Mouse (Mus musculus) left cerebral cortex, postnatal 14 days (tissue): ENCODE measurements around the gene Onecut1. TPM values are rescaled to one million over a fixed set of nuclear protein-coding genes. Genes with fewer than 3 reads are reported as not detected.

Source experiments
- DNase-seq, 2 experiments: peaks; one replicate each; pipeline ENCODE4 v3.0.0; 2021 to 2022; ENCODE audit warnings: low spot score in 2 of 2, mixed read lengths in 1 of 2
- intact Hi-C: fragments of 180-260 bp; cut with DNase I; formaldehyde crosslinking; loops from one replicate; pipeline ENCODE4 v1.15.1; 2025
- total RNA-seq, 2 experiments: library from RNA; stranded (reverse); gene quantifications; 2 replicates each; pipeline ENCODE4 v1.2.3; 2021

The Onecut1 gene
- total RNA-seq, 2 experiments from 2014 or later: 0.08 TPM; not detected in 1

DNA sequence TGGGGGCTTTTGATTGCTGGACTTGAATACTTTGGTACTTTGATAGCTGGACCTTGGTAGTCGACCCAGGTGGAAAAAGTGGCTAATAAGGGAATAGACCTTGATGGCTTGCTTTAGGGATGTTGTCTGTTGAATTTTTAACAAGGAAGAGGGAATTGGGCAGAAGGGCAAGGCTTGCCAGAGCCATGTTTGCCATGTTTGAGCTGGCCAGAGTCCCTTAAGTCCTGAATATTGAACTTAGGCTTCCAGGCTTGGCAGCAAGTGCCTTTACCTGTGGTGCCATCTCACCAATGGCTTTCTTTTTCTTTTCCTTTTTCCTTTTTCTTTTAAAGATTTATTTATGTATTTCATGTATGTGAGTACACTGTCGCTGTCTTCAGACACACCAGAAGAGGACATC is 38.4 kb downstream of the Onecut1 start:
- intact Hi-C loops: loop anchor here (10.0 kb wide), 1 partner anchor 375 kb away; no protein-coding TSS in a partner anchor
- no peak for DNase-seq

DNA sequence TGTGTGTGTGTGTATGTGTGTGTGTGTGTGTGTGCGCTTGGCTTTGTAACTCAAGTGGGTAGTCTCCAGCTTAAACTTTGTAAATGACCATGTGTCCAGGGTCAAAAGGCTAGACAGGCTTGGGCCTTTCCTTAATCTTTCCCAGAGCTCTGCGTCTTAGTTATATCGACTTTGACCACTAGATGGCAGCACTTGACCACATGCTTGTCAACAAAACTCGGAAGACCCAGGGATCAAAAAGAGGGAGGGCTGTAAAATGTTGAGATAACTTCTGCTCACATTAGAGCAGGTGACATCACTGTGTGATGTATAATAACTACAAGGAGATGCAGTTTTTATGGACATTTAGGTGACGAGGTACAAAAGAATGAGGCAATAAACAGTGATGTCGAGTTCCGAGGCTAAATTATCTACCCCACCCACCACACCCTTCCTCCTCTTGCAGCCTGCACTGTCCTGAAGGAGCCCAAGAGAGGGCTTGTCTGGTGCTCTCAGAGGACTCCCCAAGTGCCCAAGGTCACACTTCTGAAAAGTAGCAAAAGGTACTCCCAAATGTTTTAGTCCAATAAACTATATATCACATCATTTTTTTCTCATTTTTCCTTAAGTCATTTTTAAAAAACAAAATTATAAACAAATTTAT is 43.3 kb downstream of the Onecut1 start:
- peak; percentile 76 to 86 for DNase-seq
- intact Hi-C loops: loop anchor here (5.0 to 10.0 kb wide), 3 partner anchors 87 to 370 kb away; no protein-coding TSS in a partner anchor

DNA sequence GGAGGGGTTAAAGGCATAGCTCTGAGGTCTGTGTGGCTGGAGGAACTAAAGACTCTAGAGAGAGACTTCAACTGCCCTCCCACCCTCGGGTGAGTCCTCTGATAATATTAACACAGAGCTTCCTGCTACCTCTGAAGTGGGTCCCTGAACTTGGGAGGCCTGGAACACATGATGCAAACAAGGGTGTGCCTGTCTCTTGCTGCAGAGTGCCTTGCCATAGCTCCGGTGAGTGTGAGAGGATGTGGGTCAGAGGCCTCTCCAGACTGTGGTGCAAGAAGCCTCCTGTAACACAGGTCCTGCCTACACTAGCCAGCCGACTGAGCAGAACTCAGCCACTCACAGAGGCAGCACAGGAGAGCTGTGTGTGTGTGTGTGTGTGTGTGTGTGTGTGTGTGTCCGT is 45.2 kb downstream of the Onecut1 start:
- intact Hi-C loops: loop anchor here (5.0 to 10.0 kb wide), 3 partner anchors 85 to 368 kb away; no protein-coding TSS in a partner anchor
- no peak for DNase-seq

DNA sequence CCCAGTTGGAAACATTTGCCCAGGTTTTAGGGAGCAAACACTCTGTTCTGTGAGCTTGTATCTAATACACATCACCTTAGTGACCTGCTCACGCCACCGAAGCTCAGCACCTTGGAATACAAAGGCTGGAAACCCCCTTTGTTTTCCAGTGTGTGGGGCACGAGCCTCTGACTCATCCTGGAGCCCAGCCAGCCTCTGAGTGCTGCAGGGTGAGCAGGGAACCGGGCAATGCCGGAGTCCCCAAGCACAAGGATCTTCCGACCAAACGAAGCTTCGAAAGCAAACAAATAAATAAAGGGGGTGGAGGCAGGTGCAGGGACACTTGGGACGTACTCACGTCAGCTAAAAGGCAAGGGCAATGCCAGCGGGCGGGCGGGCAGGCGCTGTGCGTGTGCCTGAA is 47.5 kb downstream of the Onecut1 start:
- intact Hi-C loops: loop anchor here (5.0 to 10.0 kb wide), 3 partner anchors 83 to 366 kb away; no protein-coding TSS in a partner anchor
- no peak for DNase-seq

DNA sequence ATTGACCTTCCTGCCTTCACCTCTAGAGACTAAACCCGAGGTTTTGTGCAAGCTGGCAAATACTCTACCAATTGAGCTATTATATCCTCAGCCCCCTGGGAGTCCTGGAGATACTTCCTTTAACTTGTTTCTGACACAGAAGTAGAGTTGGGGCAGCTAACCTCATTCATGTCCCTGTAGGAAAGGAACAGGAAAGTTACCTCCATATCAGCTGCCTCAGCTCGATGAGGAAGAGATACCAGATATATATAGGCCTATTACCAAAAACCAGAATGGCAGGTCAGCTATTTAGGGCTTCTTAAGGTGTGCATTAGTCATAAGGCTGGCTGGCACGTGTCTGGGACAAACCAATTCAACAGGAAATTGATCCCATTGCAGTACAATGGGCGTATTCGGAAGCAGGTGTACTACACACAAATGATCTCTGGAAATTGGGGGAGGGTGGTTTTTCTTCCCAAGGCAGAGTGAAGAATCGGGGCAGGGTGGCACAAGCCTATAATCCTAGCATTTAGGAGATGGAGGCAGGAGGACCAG is 48.6 kb downstream of the Onecut1 start:
- intact Hi-C loops: loop anchor here (5.0 kb wide), 1 partner anchor 42 kb away; the partner anchor contains the start of gene Fam214a
- no peak for DNase-seq

DNA sequence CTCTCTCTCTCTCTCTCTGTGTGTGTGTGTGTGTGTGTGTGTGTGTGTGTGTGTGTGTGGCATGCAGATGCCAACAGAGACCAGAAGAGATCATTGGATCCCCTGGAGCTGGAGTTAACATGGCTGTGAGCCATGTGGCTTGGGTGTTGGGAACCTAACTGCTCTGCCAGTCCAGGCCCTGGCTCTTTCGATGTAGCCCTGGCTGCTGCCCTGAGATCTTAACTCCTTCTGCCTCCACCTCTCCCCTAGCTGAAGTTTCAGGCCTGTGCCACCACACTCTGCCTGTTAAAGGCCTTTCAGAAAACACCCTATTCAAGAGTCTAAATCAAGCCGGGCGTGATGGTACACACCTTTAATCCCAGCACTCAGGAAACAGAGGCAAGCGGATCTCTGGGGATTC is 49.7 kb downstream of the Onecut1 start:
- no peak for DNase-seq
- intact Hi-C loops: loop anchor here (5.0 kb wide), 1 partner anchor 41 kb away; the partner anchor contains the start of gene Fam214a

DNA sequence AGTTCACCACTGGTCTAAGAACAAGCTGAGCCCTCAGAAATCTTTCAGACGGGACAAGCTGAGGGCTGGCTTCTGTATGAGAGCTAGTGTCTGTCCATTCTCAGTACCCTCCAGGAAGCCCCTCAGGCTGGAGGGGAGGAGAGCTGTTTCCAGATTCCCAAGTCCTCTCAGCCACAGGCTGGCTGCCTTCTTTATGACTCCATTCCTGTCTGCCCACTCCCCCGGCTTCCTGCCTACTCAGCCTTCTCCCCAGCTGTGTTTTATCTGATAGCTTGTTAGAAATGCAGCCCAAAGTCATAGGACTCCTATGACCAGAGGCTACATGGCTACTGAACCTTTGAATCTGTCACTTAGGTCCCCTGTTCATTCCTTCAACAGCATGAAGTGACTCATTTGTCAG is 50.2 kb downstream of the Onecut1 start:
- intact Hi-C loops: loop anchor here (5.0 kb wide), 1 partner anchor 40 kb away; the partner anchor contains the start of gene Fam214a

DNA sequence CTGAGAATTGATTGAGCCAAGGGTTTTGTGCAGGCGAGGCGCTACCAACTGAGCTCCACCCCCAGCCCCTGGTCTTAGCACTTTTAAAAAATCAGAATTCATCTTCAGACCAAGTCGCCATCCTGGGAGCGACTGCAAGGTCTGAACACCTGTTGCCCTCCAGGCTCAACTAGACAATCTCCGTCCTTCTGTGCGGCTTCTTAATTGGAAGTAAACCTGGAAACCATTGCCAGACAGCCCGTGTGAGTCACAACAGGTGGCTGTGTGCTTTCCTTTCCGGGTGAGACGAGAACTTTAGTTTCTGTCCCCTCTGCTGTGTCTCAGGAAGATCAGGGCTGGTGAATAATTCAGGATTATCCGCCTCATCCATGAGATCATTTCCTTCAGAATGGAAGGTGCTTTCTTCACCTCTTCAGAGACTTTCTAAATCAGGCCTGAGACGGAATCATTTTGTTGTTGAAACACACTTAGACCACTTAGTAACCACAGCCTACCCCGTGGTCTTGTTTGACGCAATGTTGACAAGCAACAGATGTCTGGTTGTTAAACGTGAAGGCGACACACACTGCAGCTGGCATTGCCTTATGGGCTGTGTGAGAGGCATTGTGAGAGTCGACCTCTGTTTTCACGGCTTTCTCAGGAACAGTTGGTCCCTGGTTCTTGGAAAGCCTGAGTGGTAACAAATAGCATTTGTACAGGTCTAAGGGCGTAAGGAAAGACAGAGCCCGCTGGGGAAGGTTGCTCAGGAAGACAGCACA is 51.1 kb downstream of the Onecut1 start:
- peak in 1 of 2 experiments; percentile 17 for DNase-seq
- intact Hi-C loops: loop anchor here (5.0 kb wide), 1 partner anchor 40 kb away; the partner anchor contains the start of gene Fam214a

More for the DNA sequence above, 50.2 kb downstream of the Onecut1 start:
- DNase-seq: no peak

DNA sequence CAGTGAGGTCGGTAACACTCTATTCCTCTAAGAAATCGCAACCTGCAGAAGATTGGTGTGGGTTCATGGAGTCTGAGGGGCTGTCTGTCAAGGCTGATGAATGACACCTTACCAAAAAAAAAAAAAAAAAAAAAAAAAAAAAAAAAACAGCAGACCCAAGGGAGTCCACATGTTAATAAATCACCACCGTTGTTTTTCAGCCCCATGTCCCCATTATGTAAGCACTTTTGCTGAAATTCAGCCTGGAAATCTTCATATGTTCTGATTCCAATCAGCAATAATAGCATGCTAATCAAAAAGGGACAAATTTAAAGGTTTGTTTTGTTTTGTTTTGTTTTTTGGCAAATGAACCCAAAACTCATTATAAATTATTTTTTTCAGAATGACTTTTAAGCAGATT is 53.9 kb downstream of the Onecut1 start:
- no peak for DNase-seq
- intact Hi-C loops: no loop called here

DNA sequence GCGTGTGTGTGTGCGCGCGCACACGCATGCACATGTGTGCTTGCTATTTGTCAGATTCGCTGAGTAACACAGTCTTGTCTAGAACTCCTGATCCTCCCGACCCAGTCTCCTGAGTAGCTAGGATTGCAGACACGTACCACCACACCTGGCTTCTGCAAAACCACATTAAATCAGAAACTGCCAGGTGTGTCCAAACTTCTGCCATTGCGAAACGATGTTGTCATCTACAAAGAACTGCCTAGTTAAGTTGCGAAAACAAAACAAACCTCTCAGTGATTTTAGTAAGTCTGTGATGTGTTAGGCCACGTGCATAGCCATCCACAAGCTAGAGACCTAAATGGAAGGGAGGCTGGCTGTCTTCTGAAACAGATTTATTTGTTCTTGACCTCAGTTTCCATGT is 58.7 kb downstream of the Onecut1 start:
- DNase-seq: no peak
- intact Hi-C loops: no loop called here

DNA sequence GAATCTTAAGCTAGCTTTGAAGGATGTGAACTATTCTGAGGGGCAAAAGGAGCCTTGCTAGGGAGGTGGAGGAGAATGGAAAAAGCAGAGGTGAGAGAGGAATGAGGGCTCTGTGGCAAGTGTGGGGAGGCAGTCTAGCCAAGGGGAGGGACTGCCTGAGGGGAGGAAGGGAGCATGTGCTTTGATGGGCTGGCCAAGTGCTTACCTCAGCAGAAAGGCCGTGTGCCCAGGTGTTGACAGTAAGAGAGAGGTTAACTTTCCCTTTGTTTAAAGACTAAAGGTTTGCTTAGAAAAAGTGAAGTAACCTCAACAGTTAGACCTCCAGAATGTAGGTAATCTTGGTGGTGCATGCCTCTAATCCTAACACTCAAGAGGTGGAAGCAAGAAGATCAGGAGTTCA is 59.7 kb downstream of the Onecut1 start:
- intact Hi-C loops: no loop called here
- DNase-seq: no peak

DNA sequence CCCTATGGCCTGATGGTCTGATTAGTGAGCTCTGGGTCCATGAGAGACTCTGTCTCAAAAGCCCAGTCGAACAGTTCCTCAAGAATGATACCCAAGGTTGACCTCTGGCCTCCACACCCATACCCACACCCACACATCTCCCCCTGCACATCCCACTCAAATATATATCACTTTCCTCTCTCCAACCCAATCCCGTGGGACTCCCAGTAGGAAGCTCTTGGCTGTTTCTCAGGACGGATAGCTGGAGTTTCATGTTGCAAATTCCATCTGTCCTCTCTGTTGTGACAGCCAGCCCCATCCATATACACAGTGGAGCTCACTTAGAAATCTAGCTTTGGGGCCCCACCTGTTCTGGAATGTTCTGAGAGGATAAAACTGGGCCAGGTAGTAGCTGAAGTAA is 61.2 kb downstream of the Onecut1 start:
- intact Hi-C loops: no loop called here
- DNase-seq: no peak

DNA sequence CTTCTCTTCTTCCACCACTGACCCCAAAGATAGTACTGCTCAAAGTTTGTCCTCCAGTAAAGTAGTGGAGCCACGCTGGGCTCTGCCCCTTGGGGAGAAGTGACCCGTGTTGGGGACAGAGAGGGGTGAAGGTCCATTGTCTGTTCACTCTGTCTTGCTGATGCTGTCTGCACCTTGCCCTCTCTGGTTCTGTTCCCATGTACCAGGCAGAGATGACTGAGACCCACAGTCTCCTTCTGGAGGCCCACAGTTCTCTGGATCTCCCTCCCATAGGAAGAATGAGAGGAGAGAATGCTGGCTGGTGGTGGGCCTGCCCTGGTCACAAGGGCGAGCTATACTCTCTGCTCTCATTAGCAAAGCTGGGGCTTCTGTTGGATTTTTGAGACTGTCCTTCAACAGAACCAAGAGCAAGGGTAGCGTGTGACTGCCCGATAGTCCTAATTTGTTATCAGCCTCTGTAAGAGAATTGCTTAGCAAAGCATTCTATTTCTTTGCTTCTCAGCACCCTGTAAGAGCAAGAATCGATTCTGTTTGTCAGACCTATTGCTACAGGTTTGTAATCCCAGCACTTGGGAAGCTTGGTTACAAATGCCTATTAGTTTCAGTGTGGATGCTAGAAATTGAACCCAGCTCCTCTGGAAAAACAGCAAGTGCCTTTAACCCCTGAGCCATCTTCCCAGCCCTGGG is 61.7 kb downstream of the Onecut1 start:
- intact Hi-C loops: no loop called here
- DNase-seq: no peak

DNA sequence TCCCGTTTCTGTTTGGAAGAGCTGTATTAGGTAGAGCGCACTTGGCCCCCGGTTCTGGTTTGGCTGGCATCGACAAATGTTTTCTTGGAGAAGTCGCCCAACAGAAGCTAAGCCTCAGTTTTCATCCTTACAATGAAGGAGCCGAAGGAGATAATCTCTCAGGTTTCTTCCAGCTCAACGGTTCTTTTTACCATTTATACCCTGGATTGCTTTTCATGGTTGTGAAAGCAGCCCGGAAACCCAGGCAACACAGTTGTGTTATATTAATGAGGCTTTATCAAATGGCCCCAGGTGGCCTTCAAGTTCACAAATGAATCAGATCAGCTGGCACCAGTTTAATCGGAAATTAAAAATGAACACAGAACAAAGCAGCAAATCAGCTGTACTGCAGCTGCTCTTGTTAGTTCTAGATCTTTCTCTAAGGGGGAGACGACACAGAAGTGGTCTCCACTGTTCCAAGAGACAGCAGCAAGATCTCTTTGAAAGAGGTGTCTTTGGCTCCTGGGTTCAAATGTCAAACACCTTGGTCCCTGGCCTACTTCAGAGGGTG is 63.6 kb downstream of the Onecut1 start:
- no peak for DNase-seq
- intact Hi-C loops: no loop called here

DNA sequence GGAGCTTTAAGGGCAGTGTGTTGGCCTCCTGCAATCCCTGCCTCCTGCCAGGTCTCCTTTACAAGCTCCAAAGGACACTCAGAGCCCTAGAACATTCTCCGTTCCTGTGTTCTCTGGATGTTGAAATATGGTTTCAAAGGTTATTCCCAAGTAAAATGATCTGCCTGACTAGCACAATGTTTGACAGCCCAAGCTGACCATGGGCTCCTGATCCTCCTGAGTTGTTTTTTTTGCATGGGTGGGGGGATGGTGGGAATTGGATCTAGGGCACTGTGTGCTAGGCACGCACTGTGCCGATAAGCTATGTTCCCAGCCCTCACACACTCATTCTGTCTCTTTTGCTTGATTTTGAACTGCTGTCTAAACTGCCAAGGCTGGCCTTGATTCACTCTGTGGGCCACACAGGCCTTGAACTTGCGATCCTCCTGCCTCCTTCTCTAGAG is 68.3 kb downstream of the Onecut1 start:
- DNase-seq: no peak
- intact Hi-C loops: no loop called here

DNA sequence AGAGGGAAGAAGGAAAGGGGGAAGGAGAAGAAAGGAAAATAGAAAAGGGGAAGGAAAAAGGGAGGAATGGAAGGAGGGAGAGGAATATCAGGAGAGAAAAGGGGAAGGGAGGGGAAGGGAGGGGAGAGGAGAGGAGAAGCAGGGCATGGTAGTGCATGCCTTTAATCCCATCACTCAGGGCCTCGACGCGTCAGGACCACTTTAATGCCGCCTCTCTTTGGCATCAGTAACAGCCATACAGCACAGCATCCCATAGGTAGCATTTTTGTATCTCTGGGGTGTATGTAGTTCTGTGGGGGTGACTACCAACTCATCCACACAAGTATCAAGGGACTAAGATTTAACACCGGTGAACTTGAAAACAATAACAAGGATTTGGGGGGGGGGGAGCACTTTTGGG is 68.9 kb downstream of the Onecut1 start:
- no peak for DNase-seq
- intact Hi-C loops: no loop called here

DNA sequence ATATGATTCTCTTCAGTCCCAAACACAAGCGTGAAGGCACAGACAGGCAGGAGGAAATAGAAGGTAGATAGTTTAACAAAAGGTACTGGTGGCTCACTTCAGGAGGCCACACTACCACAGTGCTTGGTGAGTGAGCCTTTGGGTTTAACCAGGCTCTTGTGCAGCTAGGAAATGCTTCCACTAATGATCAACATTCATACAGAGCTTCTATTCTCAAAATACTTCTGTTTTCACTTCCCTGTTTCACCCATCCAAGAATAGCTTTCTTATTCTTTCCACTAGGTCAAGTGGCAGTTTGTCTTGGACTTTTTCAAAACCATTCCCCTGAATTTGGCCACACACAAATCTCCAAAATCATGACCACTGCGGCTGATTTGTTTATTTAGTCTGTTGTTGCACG is 73.6 kb downstream of the Onecut1 start:
- intact Hi-C loops: no loop called here
- no peak for DNase-seq

DNA sequence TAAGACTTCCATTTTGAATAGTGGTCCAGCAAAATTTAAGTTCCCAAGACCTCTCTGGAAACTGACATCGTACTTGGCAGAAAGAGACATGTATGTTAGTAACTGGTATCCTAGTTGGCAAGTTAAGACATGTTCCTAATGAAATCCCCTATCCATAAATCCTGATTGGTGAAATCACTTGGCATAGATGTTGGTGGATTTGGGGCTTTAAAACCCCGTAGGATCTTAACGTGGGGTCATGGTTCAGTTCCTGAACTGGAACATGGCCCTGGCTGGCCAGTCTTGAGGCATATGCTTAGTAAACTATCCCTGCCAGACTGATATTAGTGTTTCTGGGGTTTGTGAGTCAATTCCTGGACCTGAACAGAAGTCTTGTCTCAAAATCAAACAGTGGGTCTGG is 76.0 kb downstream of the Onecut1 start:
- DNase-seq: no peak
- intact Hi-C loops: no loop called here
